Mouse (Mus musculus) ES-E14 (cell line): Measurements from ENCODE around the gene Uox. TPM values are rescaled to one million over a fixed set of nuclear protein-coding genes. Genes with fewer than 3 reads are reported as not detected.

Experiments used
- DNase-seq: peaks from one replicate; pipeline ENCODE4 v3.0.0-alpha.2; 2013; ENCODE audit warnings: low read depth, low spot score
- H3K27ac ChIP-seq: 2 replicates; pipeline ENCODE4 v1.5.1; 2012; ENCODE audit warnings: low read depth, mild to moderate bottlenecking, low read length, moderate library complexity, mixed read lengths; ENCODE audit not compliant: poor library complexity, insufficient read depth, severe bottlenecking
- H3K36me3 ChIP-seq: 2 replicates; pipeline ENCODE4 v1.6.1; 2012; ENCODE audit warnings: mild to moderate bottlenecking, low read length, moderate library complexity, mixed read lengths; ENCODE audit not compliant: control insufficient read depth, poor library complexity, insufficient read depth, severe bottlenecking
- H3K4me1 ChIP-seq, 2 experiments: fragments of 150-350 bp in 1 of 2; sonication (generic) in 1 of 2; 2 replicates each; pipeline ENCODE4 v1.6.1; 2012; ENCODE audit warnings: low read length in 2 of 2, mild to moderate bottlenecking in 1 of 2, mixed read lengths in 1 of 2; ENCODE audit not compliant: control insufficient read depth in 2 of 2, insufficient read depth in 2 of 2, poor library complexity in 1 of 2
- H3K4me3 ChIP-seq, 2 experiments: fragments of 150-350 bp in 1 of 2; sonication (generic) in 1 of 2; 2 replicates each; pipeline ENCODE4 v1.5.1; 2012; ENCODE audit warnings: low read length in 2 of 2, low read depth in 1 of 2, mild to moderate bottlenecking in 1 of 2, mixed read lengths in 1 of 2; ENCODE audit not compliant: insufficient read depth in 1 of 2, poor library complexity in 1 of 2, severe bottlenecking in 1 of 2
- H3K9ac ChIP-seq: 2 replicates; pipeline ENCODE4 v1.6.1; 2012; ENCODE audit warnings: low read depth, mild to moderate bottlenecking, low read length, mixed read lengths; ENCODE audit not compliant: poor library complexity, insufficient read depth, severe bottlenecking
- H3K9me3 ChIP-seq: fragments of 150-350 bp; sonication (generic); 2 replicates; pipeline ENCODE4 v1.6.1; 2012; ENCODE audit warnings: low read depth, mild to moderate bottlenecking, low read length; ENCODE audit not compliant: control insufficient read depth, insufficient read depth
- CHD2 ChIP-seq: IDR thresholded peaks from 2 replicates; pipeline ENCODE4 v1.6.1; 2014; ENCODE audit warnings: mild to moderate bottlenecking, low read depth, low read length, inconsistent platforms
- HCFC1 ChIP-seq: IDR thresholded peaks from 2 replicates; pipeline ENCODE4 v1.6.1; 2012; ENCODE audit warnings: low read length, inconsistent platforms, borderline replicate concordance; ENCODE audit not compliant: insufficient read depth
- MAFK ChIP-seq: IDR thresholded peaks from 2 replicates; pipeline ENCODE4 v1.6.1; 2014; ENCODE audit warnings: mild to moderate bottlenecking, low read depth, low read length, inconsistent platforms; ENCODE audit not compliant: insufficient read depth
- ZC3H11A ChIP-seq: IDR thresholded peaks from 2 replicates; pipeline ENCODE4 v1.6.1; 2012; ENCODE audit warnings: low read depth, mild to moderate bottlenecking, inconsistent platforms, low read length, borderline replicate concordance
- ZNF384 ChIP-seq: IDR thresholded peaks from 2 replicates; pipeline ENCODE4 v1.6.1; 2012; ENCODE audit warnings: low read depth, low read length, inconsistent platforms
- in situ Hi-C, 2 experiments: fragments of 600-800 bp; cut with MboI; formaldehyde crosslinking; loops; one replicate each; pipeline ENCODE4 v1.15.1; 2025; ENCODE audit warnings: low sequenced_read_pairs in 2 of 2, inconsistent platforms in 1 of 2; ENCODE audit not compliant: unreplicated experiment in 2 of 2
- total RNA-seq: library from RNA; depleted of rRNA; stranded (reverse); fragments of 300-350 nt; gene quantifications from 2 replicates; pipeline ENCODE4 v1.2.3, GENCODE M21; 2012

The Uox gene
- total RNA-seq, 1 experiment, result not detected

DNA sequence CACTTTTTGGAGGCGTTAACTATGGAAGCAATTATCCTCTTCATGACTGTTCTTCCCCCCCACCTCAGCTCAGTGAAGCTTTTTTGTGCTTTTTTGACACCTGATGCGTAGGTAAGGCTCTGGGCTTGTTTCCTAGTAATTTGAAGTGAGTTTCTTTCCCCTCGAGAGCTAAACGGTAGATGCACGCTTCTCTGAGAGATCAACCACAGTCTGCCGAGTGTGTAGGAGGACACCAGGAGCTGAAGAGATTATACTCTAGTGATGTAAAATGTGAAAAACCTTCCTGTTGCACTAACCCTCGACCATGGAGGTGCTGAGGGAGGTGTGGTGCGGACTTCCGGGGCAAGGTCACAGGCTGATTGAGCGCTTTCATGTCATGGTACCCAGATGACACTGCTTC lies 49.9 kb downstream of the Uox start:
- Histone ChIP-seq H3K4me1 (no peaks in the 10 kb centered on the region), H3K9ac (no peak overlapping the region), H3K4me3 (no peak overlapping the region), H3K27ac (no peak overlapping the region), H3K36me3 (no peaks in the 10 kb centered on the region), H3K9me3 (no peaks in the 10 kb centered on the region)
- TF ChIP-seq ZNF384, result no peak
- no peak for TF ChIP-seq ZC3H11A
- TF ChIP-seq HCFC1, result no peak
- TF ChIP-seq CHD2, result no peak
- TF ChIP-seq MAFK, result no peak
- no peak for DNase-seq
- in situ Hi-C loops, result no loop called here

DNA sequence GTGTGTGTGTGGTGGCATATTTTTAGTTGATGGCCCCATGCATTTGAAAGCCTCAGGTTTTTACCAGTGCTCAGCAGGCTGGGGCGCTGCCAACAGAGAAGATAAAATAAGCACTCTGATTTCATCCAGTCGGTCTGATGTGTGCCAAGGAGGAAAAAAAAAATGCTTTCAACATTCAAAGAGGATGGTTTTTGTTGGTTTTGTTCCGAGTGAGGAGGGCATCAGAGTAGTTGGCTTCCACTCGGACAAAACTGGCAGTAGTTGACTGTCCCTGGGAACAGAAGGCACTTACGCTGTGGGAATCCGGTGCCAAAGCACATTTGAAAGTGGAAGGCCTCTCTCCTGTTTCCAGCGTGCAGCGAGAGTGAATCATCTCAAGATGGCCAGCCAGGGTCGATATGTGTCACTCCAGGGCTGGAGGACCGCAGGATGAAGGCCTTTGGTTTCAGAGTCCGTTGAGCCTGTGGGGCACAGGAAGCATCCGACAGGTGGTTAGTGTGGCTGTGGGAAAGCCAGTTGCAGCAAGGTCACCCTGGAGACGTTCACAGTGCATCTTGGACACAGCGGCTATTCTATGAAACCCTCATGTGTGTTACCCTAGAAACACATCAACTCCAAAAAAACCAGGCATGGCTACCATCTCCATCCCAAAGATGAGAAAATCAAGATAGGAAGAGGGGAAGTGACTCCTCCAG lies 50.5 kb downstream of the Uox start:
- Histone ChIP-seq H3K4me1 (no peaks in the 10 kb centered on the region), H3K4me3 (no peak overlapping the region), H3K27ac (no peak overlapping the region), H3K36me3 (no peaks in the 10 kb centered on the region), H3K9me3 (no peaks in the 10 kb centered on the region), H3K9ac (no peak overlapping the region)
- DNase-seq, result no peak
- in situ Hi-C loops, result no loop called here
- TF ChIP-seq ZC3H11A (no peak), MAFK (no peak), HCFC1 (no peak), ZNF384 (no peak), CHD2 (no peak)

DNA sequence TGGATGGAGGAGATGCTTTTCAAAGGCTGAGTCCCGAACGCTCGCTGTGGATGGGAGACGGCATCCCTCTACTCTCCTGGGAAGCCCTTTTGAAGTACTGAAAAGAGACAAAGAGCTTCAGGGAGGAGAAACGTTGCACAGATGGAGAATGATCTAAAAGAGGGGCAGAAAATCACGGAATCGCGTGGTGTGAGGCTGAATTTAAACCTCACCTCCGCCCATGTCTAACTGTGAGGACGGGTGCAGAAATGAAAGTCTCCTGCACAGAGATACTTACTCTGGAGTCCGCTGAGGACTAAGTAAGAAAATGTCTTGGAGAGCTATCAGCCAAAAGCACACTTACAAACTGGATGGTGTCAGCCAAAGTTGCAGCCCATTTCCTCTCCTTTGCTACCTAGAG lies 51.7 kb downstream of the Uox start:
- Histone ChIP-seq H3K4me1 (no peaks in the 10 kb centered on the region), H3K4me3 (no peak overlapping the region), H3K36me3 (no peaks in the 10 kb centered on the region), H3K9ac (no peak overlapping the region), H3K27ac (no peak overlapping the region), H3K9me3 (no peaks in the 10 kb centered on the region)
- in situ Hi-C loops, result no loop called here
- DNase-seq, result no peak
- no peak for TF ChIP-seq CHD2
- TF ChIP-seq ZC3H11A, result no peak
- no peak for TF ChIP-seq ZNF384
- TF ChIP-seq MAFK, result no peak

DNA sequence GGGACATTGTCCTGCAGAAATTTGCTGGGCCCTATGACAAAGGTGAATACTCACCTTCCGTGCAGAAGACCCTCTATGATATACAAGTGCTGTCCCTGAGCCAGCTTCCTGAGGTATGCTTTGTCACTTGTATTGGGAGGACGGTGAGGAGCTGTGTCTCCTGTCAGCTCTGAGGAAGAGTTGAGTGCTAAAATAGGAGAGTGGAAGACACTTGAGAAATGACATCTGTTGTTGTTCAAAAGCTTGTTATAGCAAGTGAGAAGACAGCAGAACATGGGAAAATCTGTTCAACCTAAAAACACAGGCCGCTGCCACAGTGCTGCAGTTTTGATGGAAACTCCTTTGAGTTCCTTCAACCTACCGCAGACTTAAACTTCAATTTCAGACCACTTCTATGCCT lies 55.5 kb downstream of the Uox start:
- in situ Hi-C loops, result no loop called here
- H3K4me3 ChIP-seq, result no peak overlapping the region
- DNase-seq, result no peak
- no peaks in the 10 kb centered on the region for H3K36me3 ChIP-seq
- TF ChIP-seq ZNF384 (no peak), CHD2 (no peak), MAFK (no peak), ZC3H11A (no peak), HCFC1 (no peak)
- no peak overlapping the region for H3K9ac ChIP-seq
- no peaks in the 10 kb centered on the region for H3K9me3 ChIP-seq
- H3K27ac ChIP-seq, result no peak overlapping the region
- no peaks in the 10 kb centered on the region for H3K4me1 ChIP-seq
